Mouse (Mus musculus): Measurements from ENCODE around the gene Otud7a. TPM values are rescaled to one million over a fixed set of nuclear protein-coding genes. Genes with fewer than 3 reads are reported as not detected.
"Not testable (repeated sequence)": the region's sequence is repeated elsewhere in the genome, so short reads cannot be mapped to it uniquely, and the experiment has no call there.

The Otud7a gene
- polyA plus RNA-seq, 1 experiment = 0.14 TPM

DNA sequence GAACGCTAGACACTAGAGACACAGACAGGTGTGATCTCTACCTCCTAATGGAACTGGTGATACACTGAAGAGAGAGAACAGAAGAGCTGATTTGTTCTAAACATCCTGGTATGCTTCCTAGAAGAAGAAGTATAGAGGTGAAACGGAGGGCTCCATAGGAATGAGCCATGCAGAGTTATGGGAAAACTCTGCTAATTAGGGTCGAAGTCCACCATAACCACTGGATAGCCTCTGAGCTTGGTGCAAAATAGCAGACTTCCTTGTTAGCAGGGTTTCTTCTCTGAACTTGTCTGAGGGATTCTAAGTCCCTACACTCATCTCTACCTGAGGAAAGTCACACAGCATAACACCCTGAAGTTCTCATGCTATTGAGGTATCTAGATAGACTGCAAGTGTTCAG, 114.4 kb downstream of the Otud7a start:
- DNase-seq (ENCODE audit: low spot score) = no peak

DNA sequence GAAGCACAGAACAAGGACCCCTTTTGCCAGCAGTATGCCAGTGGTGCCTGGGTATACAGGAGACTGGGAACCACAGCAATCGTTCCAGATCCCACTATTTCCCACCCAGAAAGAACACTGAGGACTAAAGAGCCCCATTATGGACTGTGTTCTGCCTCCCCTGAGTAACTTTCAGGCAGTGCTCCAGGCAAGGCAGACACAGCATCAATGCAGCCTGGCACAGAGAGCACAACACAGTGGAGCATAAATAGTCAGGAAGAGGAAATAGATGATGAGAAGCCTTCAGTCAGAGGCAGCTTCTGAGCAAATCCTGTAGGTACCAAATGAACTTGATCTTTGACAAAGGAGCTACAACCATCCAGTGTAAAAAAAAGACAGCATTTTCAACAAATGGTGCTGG, 115.1 kb downstream of the Otud7a start:
- DNase-seq (ENCODE audit: low spot score) = no peak

GRCm38 (mm10) chr7:63583310-63583709, 138.8 kb downstream of the Otud7a start:
- DNase-seq (ENCODE audit: low spot score) = no peak

- no peak for DNase-seq (ENCODE audit: low spot score)
These were observed 141.8 kb downstream of the Otud7a start for GRCm38 (mm10) chr7:63586184-63586870.

DNA sequence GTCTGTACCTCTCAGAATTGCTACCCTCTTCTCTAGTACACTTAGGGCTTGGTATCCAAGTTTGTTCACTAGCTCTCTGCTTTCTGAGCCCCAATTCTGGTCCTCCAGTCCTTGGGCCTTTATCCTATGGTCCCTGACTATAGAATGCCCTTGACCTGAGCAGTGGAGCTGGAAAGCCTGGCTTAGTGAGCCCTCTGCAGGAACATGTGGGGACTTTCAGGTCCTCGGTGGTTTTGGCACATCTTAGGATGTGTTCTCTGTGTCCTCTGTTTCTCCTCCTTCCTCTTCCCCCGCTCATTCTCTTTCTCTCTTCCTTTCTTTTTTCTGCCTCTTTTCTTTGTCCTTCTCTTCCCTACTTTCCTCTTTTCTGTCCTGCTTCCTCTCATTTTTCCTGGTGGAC, 145.8 kb downstream of the Otud7a start:
- DNase-seq (ENCODE audit: low spot score) = no peak

DNA sequence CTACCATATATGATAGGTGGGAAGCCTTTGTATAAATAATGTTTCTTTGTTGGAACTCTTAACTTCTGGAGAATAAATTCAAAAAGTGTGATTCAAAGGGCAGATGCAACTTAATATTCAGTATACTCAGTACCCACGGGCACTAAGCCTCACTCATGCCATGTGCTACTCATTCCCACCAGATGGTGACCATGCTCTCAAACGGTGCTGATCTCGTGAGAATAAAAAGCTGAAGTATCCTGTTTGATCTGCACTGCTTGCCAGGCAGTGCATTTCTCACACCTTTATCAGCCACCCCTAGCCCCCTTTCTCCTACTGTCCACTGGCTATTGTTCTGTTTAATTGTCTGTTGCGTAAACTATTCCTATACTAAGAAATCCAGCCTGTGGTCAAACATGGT, 146.8 kb downstream of the Otud7a start:
- no peak for DNase-seq (ENCODE audit: low spot score)

- DNase-seq (ENCODE audit: low spot score) = no peak
These were observed 147.5 kb downstream of the Otud7a start for GRCm38 (mm10) chr7:63592061-63592460.

- DNase-seq (ENCODE audit: low spot score) = no peak
These were observed 160.3 kb downstream of the Otud7a start for GRCm38 (mm10) chr7:63604827-63605226.

- DNase-seq (ENCODE audit: low spot score) = no peak
These were observed 172.5 kb downstream of the Otud7a start for GRCm38 (mm10) chr7:63617018-63617417.

DNA sequence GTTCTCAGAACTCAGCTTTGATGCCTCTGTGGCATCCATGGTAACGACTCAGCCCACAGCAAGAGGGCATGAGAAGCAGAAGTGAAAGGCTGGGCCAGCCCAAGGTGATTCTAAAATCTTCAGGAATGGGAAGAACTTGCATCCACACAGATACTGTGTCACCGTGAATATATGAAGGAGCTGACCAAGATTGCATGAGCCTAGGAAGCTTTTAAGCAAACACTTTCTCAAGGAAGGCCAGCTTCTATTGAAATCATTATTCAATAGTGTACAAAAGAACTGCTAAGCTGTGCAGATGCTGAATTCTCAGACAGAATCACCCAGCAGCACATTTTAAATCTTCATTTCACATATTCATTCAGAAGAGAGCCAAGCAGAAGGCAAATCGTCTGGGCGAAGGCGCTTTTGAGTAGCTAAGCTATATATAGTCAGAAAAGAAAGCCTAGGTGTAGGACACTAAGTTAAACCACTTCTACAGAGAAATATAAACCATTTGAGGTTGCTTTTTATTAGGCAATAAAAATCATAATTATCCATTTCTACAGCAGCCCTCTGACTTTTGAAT, 176.3 kb downstream of the Otud7a start:
- no peak for DNase-seq (ENCODE audit: low spot score)

DNA sequence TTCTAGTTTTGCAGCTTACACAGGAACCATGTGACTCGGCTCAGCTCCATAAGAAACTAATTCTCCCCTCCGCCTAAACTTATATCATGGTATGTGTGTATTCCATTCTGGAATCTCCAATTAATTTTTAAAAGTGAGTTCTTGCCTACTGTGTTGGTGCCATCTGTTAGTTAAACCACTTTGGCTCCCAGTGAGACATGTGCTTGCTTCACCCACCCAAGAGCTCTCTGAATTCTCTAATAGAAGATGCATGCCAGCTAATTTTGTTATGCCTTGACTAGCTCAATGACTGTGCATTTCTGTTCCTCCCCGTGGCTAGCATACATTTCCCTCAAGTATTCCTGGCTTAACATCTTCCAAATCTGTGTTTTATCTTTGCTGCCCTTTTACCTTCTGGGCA, 193.1 kb downstream of the Otud7a start:
- no peak for DNase-seq (ENCODE audit: low spot score)

DNA sequence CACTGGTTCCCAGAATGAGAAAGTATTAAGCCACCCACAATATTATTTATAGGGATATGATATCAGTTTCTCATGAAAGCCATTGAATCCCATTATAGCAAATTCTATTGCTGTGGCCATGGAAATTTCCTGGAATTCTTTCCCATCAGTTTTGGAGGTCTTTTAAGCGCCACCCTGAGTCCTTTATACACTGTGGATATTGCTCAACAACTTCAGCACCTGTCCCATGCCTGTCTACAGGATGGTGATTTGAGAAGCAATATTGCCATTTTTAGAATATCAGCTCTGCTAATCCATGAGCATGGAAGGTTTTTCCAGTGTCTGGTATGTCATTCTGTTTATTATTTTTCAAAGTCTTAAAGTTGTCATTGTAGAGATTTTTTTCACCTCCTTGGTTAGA, 199.5 kb downstream of the Otud7a start:
- no peak for DNase-seq (ENCODE audit: low spot score)

DNA sequence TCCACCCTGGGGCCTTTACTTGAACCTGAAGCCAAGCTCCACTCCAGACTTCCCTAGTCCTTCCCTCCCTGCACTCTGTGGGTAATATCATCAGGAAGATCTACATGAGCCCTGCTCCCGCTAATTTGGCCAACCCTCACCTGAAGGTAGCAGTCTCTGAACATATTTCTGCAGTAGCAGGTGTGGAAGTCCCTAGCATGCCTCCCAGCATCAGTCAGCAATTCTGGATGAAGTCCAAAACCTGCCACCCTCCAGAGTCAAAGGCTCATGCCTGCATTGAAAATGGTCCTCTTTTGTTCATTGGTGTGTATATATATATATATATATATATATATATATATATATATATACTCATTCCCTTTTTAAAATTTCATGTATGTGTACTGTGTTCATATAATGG, 202.6 kb downstream of the Otud7a start:
- no peak for DNase-seq (ENCODE audit: low spot score)

GRCm38 (mm10) chr7:63660261-63660660, 215.7 kb downstream of the Otud7a start:
- DNase-seq (ENCODE audit: low spot score) = no peak

DNA sequence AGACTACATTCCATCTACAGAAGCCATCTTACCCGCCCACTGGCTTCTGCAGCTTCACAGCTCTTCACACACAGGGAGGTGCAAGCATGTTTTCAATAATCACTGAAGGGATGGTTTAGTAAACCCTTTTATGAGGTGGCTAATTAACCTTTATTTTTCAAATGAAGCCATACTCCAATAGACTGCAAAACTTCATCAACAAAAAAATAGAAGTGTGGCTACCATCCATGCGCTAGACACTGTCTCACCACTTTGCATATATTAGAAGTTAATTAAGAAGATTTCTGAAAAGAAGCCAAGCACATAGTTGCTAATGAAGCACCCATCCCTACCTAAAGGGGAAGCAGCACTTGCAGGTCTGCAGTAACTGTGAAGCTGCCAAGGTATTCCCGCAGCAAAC, 218.2 kb downstream of the Otud7a start:
- no peak for DNase-seq (ENCODE audit: low spot score)

- DNase-seq (ENCODE audit: low spot score) = no peak
These were observed 220.9 kb downstream of the Otud7a start for GRCm38 (mm10) chr7:63665496-63665895.

DNA sequence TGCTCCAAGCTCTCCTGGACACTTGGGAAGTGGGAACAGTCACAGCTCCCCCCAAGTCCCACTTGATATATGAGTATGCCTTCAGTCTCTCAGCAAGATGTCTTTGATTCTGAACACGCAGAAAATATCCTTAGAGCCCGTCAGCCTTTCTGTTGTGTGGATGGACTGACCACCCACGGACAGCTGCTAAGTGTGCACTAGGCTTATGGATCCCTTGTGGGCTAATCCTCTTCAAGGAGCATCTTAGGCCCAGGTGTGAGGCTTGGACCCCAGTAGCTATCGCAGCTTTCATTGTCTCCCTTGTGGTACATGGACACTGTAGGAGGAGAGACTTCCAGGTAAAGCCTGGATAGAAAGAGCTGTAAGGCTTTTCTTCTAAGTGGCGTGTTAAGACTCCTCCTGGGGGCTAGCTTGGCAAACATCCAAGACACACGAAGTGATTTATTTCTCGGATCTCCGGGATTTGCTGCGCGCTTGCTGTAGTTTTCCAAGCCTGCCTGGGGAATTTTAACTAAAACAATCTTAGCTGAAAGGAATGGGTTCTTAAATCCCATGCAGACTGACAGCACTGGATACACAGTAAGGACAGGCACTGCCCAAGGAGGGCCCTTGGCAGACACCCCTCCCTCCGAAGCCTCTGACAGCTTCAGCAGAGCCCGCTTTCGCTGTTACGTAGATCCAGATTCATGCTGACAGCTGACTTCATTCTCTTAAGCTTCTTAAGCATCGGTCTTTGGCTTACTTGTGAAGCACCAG, 223.6 kb downstream of the Otud7a start:
- no peak for DNase-seq (ENCODE audit: low spot score)

- DNase-seq (ENCODE audit: low spot score) = no peak
These were observed 224.4 kb downstream of the Otud7a start for GRCm38 (mm10) chr7:63668951-63669350.

- not testable (repeated sequence) for DNase-seq (ENCODE audit: low spot score)
These were observed 226.4 kb downstream of the Otud7a start for GRCm38 (mm10) chr7:63670911-63671310.

DNA sequence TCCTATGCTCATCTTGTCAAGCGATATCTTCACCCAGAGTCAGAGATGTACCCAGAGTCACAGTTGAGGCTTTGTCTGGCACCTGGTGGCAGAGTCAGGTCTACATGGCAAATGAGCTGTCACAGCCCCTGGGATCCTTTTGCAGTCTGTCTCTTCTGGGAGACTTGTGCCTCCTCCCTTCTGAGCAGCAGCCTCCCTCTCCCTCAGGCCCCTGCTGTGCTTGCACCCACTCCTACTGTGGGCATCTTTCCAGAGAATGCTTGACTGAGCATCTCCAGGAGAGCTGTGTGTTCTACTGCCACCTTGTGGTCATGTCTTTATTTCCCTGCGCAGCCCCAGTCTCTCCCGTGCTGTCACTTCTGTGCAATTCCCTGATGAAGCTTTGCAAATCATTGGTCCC, 227.4 kb downstream of the Otud7a start:
- no peak for DNase-seq (ENCODE audit: low spot score)

- no peak for DNase-seq (ENCODE audit: low spot score)
These were observed 232.1 kb downstream of the Otud7a start for GRCm38 (mm10) chr7:63676631-63677030.

- DNase-seq (ENCODE audit: low spot score) = no peak
These were observed 232.6 kb downstream of the Otud7a start for GRCm38 (mm10) chr7:63677149-63677548.

- DNase-seq (ENCODE audit: low spot score) = no peak
These were observed 242.5 kb downstream of the Otud7a start for GRCm38 (mm10) chr7:63687056-63687455.

All from urinary bladder, adult 2 months (tissue).